Mouse (Mus musculus): ENCODE data around the gene Faim2.
A peak's percentile ranks its signal among the peaks of the same experiment; 100 is the strongest.

- TF ChIP-seq CTCF (IDR thresholded peaks at IDR 0.05; ENCODE audit: extremely low read depth, insufficient read depth, low read length) (no peak), POLR2A (IDR thresholded peaks at IDR 0.05; ENCODE audit: extremely low read depth, insufficient read depth, low read length) (peak; percentile 49; the same call in 1 of the 2 replicates)
Measured at GRCm38 (mm10) chr15:99474576-99474926, 53.4 kb downstream of the Faim2 start, which contains the start of gene Bcdin3d.
